In genomic region chr9:44325032-44325767, GRCm38 (mm10) we compare ENCODE assay signal across 8 mouse cellular contexts. TPM values are rescaled to one million over a fixed set of nuclear protein-coding genes. Genes with fewer than 3 reads are reported as not detected.
DNase-seq lines count a peak whose midpoint lies in the region; ATAC-seq lines count a peak whose summit lies in the region.
"Not testable (repeated sequence)": the region's sequence is repeated elsewhere in the genome, so short reads cannot be mapped to it uniquely, and the experiment has no call there.

No protein-coding gene starts in this region.

- DNase-seq in embryonic facial prominence, embryonic 11.5 days (ENCODE audit: low spot score); forebrain, embryonic 14.5 days (ENCODE audit: low spot score); intestine, embryonic 14.5 days (ENCODE audit: low spot score); limb, embryonic 10.5 days (ENCODE audit: low spot score): not testable (repeated sequence)

- not testable (repeated sequence) for H3K4me1 ChIP-seq in embryonic facial prominence, embryonic 11.5 days (ENCODE audit: control insufficient read depth, insufficient read depth, low read length)
- peaks cover 13% of the 10 kb centered on the region for H3K4me1 ChIP-seq in forebrain, embryonic 14.5 days (ENCODE audit: control insufficient read depth, insufficient read depth, low read length)
- peaks cover 20% of the 10 kb centered on the region for H3K4me1 ChIP-seq in heart, embryonic 15.5 days (replicated peaks)
- peaks cover 11% of the 10 kb centered on the region for H3K4me1 ChIP-seq in intestine, embryonic 14.5 days (replicated peaks; ENCODE audit: control insufficient read depth, insufficient read depth, low read length)
- H3K4me1 ChIP-seq in limb, embryonic 10.5 days: peaks cover 22% of the 10 kb centered on the region
- H3K4me1 ChIP-seq in liver, embryonic 15.5 days (replicated peaks): peaks cover 55% of the 10 kb centered on the region
- H3K4me1 ChIP-seq in midbrain, embryonic 13.5 days (replicated peaks): peaks cover 26% of the 10 kb centered on the region
- peaks cover 10% of the 10 kb centered on the region for H3K4me1 ChIP-seq in stomach, embryonic 16.5 days (ENCODE audit: control insufficient read depth, insufficient read depth, low read length)

- not testable (repeated sequence) for H3K4me2 ChIP-seq in embryonic facial prominence, embryonic 11.5 days (ENCODE audit: low read depth, low read length); forebrain, embryonic 14.5 days (ENCODE audit: low read length)
- H3K4me2 ChIP-seq in heart, embryonic 15.5 days: peak overlapping the region; percentile 84
- peak overlapping the region; percentile 68 for H3K4me2 ChIP-seq in intestine, embryonic 14.5 days (ENCODE audit: low read length)
- peak overlapping the region; percentile 91 for H3K4me2 ChIP-seq in liver, embryonic 15.5 days
- H3K4me2 ChIP-seq in midbrain, embryonic 13.5 days (replicated peaks): peak overlapping the region; percentile 93
- H3K4me2 ChIP-seq in stomach, embryonic 16.5 days (ENCODE audit: low read depth, low read length): peak overlapping the region; percentile 79

- H3K27ac ChIP-seq in embryonic facial prominence, embryonic 11.5 days (replicated peaks; ENCODE audit: low read depth, low read length); forebrain, embryonic 14.5 days (ENCODE audit: low read depth, low read length); midbrain, embryonic 13.5 days: not testable (repeated sequence)
- peak overlapping the region; percentile 97 for H3K27ac ChIP-seq in heart, embryonic 15.5 days
- H3K27ac ChIP-seq in intestine, embryonic 14.5 days (ENCODE audit: low read depth): 0 out of 2 replicates have a peak overlapping the region, but pooled peaks have one; percentile 86
- peak overlapping the region; percentile 95 for H3K27ac ChIP-seq in limb, embryonic 10.5 days
- H3K27ac ChIP-seq in liver, embryonic 15.5 days (replicated peaks): peak overlapping the region; percentile 88
- H3K27ac ChIP-seq in stomach, embryonic 16.5 days (ENCODE audit: low read length): peak overlapping the region; percentile 97

- not testable (repeated sequence) for H3K36me3 ChIP-seq in embryonic facial prominence, embryonic 11.5 days (replicated peaks; ENCODE audit: control insufficient read depth, insufficient read depth, low read depth, low read length); forebrain, embryonic 14.5 days (ENCODE audit: control insufficient read depth, insufficient read depth, low read length)
- H3K36me3 ChIP-seq in heart, embryonic 15.5 days: peaks cover 20% of the 10 kb centered on the region
- H3K36me3 ChIP-seq in intestine, embryonic 14.5 days (ENCODE audit: control insufficient read depth, insufficient read depth, low read length): peaks cover 22% of the 10 kb centered on the region
- peaks cover 25% of the 10 kb centered on the region for H3K36me3 ChIP-seq in limb, embryonic 10.5 days
- peaks cover 19% of the 10 kb centered on the region for H3K36me3 ChIP-seq in liver, embryonic 15.5 days (replicated peaks)
- peaks cover 16% of the 10 kb centered on the region for H3K36me3 ChIP-seq in midbrain, embryonic 13.5 days
- H3K36me3 ChIP-seq in stomach, embryonic 16.5 days (ENCODE audit: control insufficient read depth, insufficient read depth, low read length): peaks cover 11% of the 10 kb centered on the region

- peak overlapping the region; percentile 90; the same call in 1 of the 2 replicates for H3K9ac ChIP-seq in embryonic facial prominence, embryonic 11.5 days (replicated peaks; ENCODE audit: low read length)
- H3K9ac ChIP-seq in forebrain, embryonic 14.5 days (ENCODE audit: low read length); intestine, embryonic 14.5 days (ENCODE audit: low read length): not testable (repeated sequence)
- peak overlapping the region; percentile 91 for H3K9ac ChIP-seq in heart, embryonic 15.5 days
- peak overlapping the region; percentile 88; the same call in 1 of the 2 replicates for H3K9ac ChIP-seq in liver, embryonic 15.5 days
- peak overlapping the region; percentile 84; the same call in 1 of the 2 replicates for H3K9ac ChIP-seq in midbrain, embryonic 13.5 days (replicated peaks)
- peak overlapping the region; percentile 93; the same call in 1 of the 2 replicates for H3K9ac ChIP-seq in stomach, embryonic 16.5 days (ENCODE audit: low read length)

- H3K4me3 ChIP-seq in embryonic facial prominence, embryonic 11.5 days (ENCODE audit: low read depth, low read length): peak overlapping the region; percentile 70; the same call in 1 of the 2 replicates
- peak overlapping the region; percentile 62; the same call in 1 of the 2 replicates for H3K4me3 ChIP-seq in forebrain, embryonic 14.5 days (ENCODE audit: low read depth, low read length)
- H3K4me3 ChIP-seq in heart, embryonic 15.5 days; intestine, embryonic 14.5 days (ENCODE audit: low read depth, low read length): not testable (repeated sequence)
- peak overlapping the region; percentile 67; the same call in 1 of the 2 replicates for H3K4me3 ChIP-seq in limb, embryonic 10.5 days
- H3K4me3 ChIP-seq in liver, embryonic 15.5 days (replicated peaks): peak overlapping the region; percentile 81; the same call in 1 of the 2 replicates
- peak overlapping the region; percentile 86 for H3K4me3 ChIP-seq in midbrain, embryonic 13.5 days (replicated peaks)
- peak overlapping the region; percentile 93 for H3K4me3 ChIP-seq in stomach, embryonic 16.5 days (replicated peaks; ENCODE audit: low read length)

- not testable (repeated sequence) for H3K27me3 ChIP-seq in embryonic facial prominence, embryonic 11.5 days (ENCODE audit: control insufficient read depth, insufficient read depth, low read length); forebrain, embryonic 14.5 days (replicated peaks; ENCODE audit: control insufficient read depth, insufficient read depth, low read length); heart, embryonic 15.5 days; intestine, embryonic 14.5 days (replicated peaks; ENCODE audit: control insufficient read depth, insufficient read depth, low read length); limb, embryonic 10.5 days (ENCODE audit: low read depth, poor library complexity, severe bottlenecking); liver, embryonic 15.5 days; midbrain, embryonic 13.5 days; stomach, embryonic 16.5 days (ENCODE audit: control insufficient read depth, insufficient read depth, low read length)

- not testable (repeated sequence) for ATAC-seq in embryonic facial prominence, embryonic 11.5 days (replicated peaks; ENCODE audit: insufficient number of reproducible peaks, low FRiP score, low TSS enrichment, low read depth); forebrain, embryonic 14.5 days; heart, embryonic 15.5 days (replicated peaks; ENCODE audit: insufficient number of reproducible peaks, insufficient read depth, low FRiP score, low read depth); intestine, embryonic 14.5 days (replicated peaks; ENCODE audit: low FRiP score, low TSS enrichment, low read depth); liver, embryonic 15.5 days (ENCODE audit: insufficient read depth); midbrain, embryonic 13.5 days; stomach, embryonic 16.5 days (ENCODE audit: insufficient read depth, low FRiP score)

- 50% methylated on average over 7 of the region's 8 CpGs for WGBS in embryonic facial prominence, embryonic 11.5 days
- 59% methylated on average over 7 of the region's 8 CpGs for WGBS in forebrain, embryonic 14.5 days
- 63% methylated on average over 7 of the region's 8 CpGs for WGBS in heart, embryonic 15.5 days
- WGBS in intestine, embryonic 14.5 days: 67% methylated on average over 7 of the region's 8 CpGs
- 75% methylated on average over 7 of the region's 8 CpGs for WGBS in limb, embryonic 10.5 days
- 46% methylated on average over 7 of the region's 8 CpGs for WGBS in liver, embryonic 15.5 days (ENCODE audit: insufficient replicate concordance)
- WGBS in midbrain, embryonic 13.5 days: 58% methylated on average over 5 of the region's 8 CpGs
- 65% methylated on average over 7 of the region's 8 CpGs for WGBS in stomach, embryonic 16.5 days

- H3K9me3 ChIP-seq in embryonic facial prominence, embryonic 11.5 days (replicated peaks; ENCODE audit: control insufficient read depth, low read length); forebrain, embryonic 14.5 days (replicated peaks; ENCODE audit: control insufficient read depth, low read length); heart, embryonic 15.5 days (replicated peaks); intestine, embryonic 14.5 days (ENCODE audit: control insufficient read depth, low read length); limb, embryonic 10.5 days (replicated peaks); liver, embryonic 15.5 days (replicated peaks); midbrain, embryonic 13.5 days; stomach, embryonic 16.5 days (replicated peaks; ENCODE audit: control insufficient read depth, low read length): not testable (repeated sequence)

RNA-seq across cellular contexts. Expression of gene Dpagt1, which starts 0.6 kb away (rescaled TPM):
- polyA plus RNA-seq in embryonic facial prominence, embryonic 11.5 days (2014; fragmentation: Nextera tagmentation; extraction: Ambion mirVana): 51.3 and 60.6 TPM in 2 replicates
- 38.2 and 39.7 TPM in 2 replicates for polyA plus RNA-seq in forebrain, embryonic 14.5 days (2014; fragmentation: Nextera tagmentation; extraction: Ambion mirVana)
- polyA plus RNA-seq in heart, embryonic 15.5 days (2015; fragmentation: Nextera tagmentation; extraction: Ambion mirVana): 27.8 and 31.0 TPM in 2 replicates
- polyA plus RNA-seq in intestine, embryonic 14.5 days (2014; fragmentation: Nextera tagmentation; extraction: Ambion mirVana): 45.4 and 46.2 TPM in 2 replicates
- 45.3 and 46.9 TPM in 2 replicates for polyA plus RNA-seq in limb, embryonic 10.5 days (2016; fragmentation: Nextera tagmentation; extraction: Ambion mirVana)
- polyA plus RNA-seq in liver, embryonic 15.5 days (2015; fragmentation: Nextera tagmentation; extraction: Ambion mirVana): 17.9 and 18.4 TPM in 2 replicates
- polyA plus RNA-seq in midbrain, embryonic 13.5 days (2015; fragmentation: Nextera tagmentation; extraction: Ambion mirVana): 40.8 TPM in 2 replicates
- polyA plus RNA-seq in stomach, embryonic 16.5 days (2015; fragmentation: Nextera tagmentation; extraction: Ambion mirVana): 32.0 and 40.6 TPM in 2 replicates

RNA-seq across cellular contexts. Expression of gene C2cd2l, which starts 5.1 kb away (rescaled TPM):
- polyA plus RNA-seq in embryonic facial prominence, embryonic 11.5 days (2014; fragmentation: Nextera tagmentation; extraction: Ambion mirVana): 5.8 and 7.5 TPM in 2 replicates
- 16.3 and 22.2 TPM in 2 replicates for polyA plus RNA-seq in forebrain, embryonic 14.5 days (2014; fragmentation: Nextera tagmentation; extraction: Ambion mirVana)
- 6.5 and 7.1 TPM in 2 replicates for polyA plus RNA-seq in heart, embryonic 15.5 days (2015; fragmentation: Nextera tagmentation; extraction: Ambion mirVana)
- polyA plus RNA-seq in intestine, embryonic 14.5 days (2014; fragmentation: Nextera tagmentation; extraction: Ambion mirVana): 5.7 and 5.8 TPM in 2 replicates
- polyA plus RNA-seq in limb, embryonic 10.5 days (2016; fragmentation: Nextera tagmentation; extraction: Ambion mirVana): 6.9 and 9.9 TPM in 2 replicates
- 9.6 and 10.4 TPM in 2 replicates for polyA plus RNA-seq in liver, embryonic 15.5 days (2015; fragmentation: Nextera tagmentation; extraction: Ambion mirVana)
- 23.0 and 27.3 TPM in 2 replicates for polyA plus RNA-seq in midbrain, embryonic 13.5 days (2015; fragmentation: Nextera tagmentation; extraction: Ambion mirVana)
- 6.7 and 8.0 TPM in 2 replicates for polyA plus RNA-seq in stomach, embryonic 16.5 days (2015; fragmentation: Nextera tagmentation; extraction: Ambion mirVana)

RNA-seq across cellular contexts. Expression of gene H2afx, which starts 9.3 kb away (rescaled TPM):
- 412 and 427 TPM in 2 replicates for polyA plus RNA-seq in embryonic facial prominence, embryonic 11.5 days (2014; fragmentation: Nextera tagmentation; extraction: Ambion mirVana)
- polyA plus RNA-seq in forebrain, embryonic 14.5 days (2014; fragmentation: Nextera tagmentation; extraction: Ambion mirVana): 215 and 240 TPM in 2 replicates
- polyA plus RNA-seq in heart, embryonic 15.5 days (2015; fragmentation: Nextera tagmentation; extraction: Ambion mirVana): 167 and 187 TPM in 2 replicates
- polyA plus RNA-seq in intestine, embryonic 14.5 days (2014; fragmentation: Nextera tagmentation; extraction: Ambion mirVana): 302 and 311 TPM in 2 replicates
- 515 and 551 TPM in 2 replicates for polyA plus RNA-seq in limb, embryonic 10.5 days (2016; fragmentation: Nextera tagmentation; extraction: Ambion mirVana)
- polyA plus RNA-seq in liver, embryonic 15.5 days (2015; fragmentation: Nextera tagmentation; extraction: Ambion mirVana): 226 and 228 TPM in 2 replicates
- 193 and 209 TPM in 2 replicates for polyA plus RNA-seq in midbrain, embryonic 13.5 days (2015; fragmentation: Nextera tagmentation; extraction: Ambion mirVana)
- 203 and 218 TPM in 2 replicates for polyA plus RNA-seq in stomach, embryonic 16.5 days (2015; fragmentation: Nextera tagmentation; extraction: Ambion mirVana)

RNA-seq across cellular contexts. Expression of gene Hmbs, which starts 18.8 kb away (rescaled TPM):
- 152 and 161 TPM in 2 replicates for polyA plus RNA-seq in embryonic facial prominence, embryonic 11.5 days (2014; fragmentation: Nextera tagmentation; extraction: Ambion mirVana)
- 68.5 and 74.3 TPM in 2 replicates for polyA plus RNA-seq in forebrain, embryonic 14.5 days (2014; fragmentation: Nextera tagmentation; extraction: Ambion mirVana)
- 89.7 and 105 TPM in 2 replicates for polyA plus RNA-seq in heart, embryonic 15.5 days (2015; fragmentation: Nextera tagmentation; extraction: Ambion mirVana)
- polyA plus RNA-seq in intestine, embryonic 14.5 days (2014; fragmentation: Nextera tagmentation; extraction: Ambion mirVana): 122 and 128 TPM in 2 replicates
- polyA plus RNA-seq in limb, embryonic 10.5 days (2016; fragmentation: Nextera tagmentation; extraction: Ambion mirVana): 174 and 195 TPM in 2 replicates
- 1,466 and 1,543 TPM in 2 replicates for polyA plus RNA-seq in liver, embryonic 15.5 days (2015; fragmentation: Nextera tagmentation; extraction: Ambion mirVana)
- polyA plus RNA-seq in midbrain, embryonic 13.5 days (2015; fragmentation: Nextera tagmentation; extraction: Ambion mirVana): 72.3 and 72.9 TPM in 2 replicates
- 162 and 170 TPM in 2 replicates for polyA plus RNA-seq in stomach, embryonic 16.5 days (2015; fragmentation: Nextera tagmentation; extraction: Ambion mirVana)

RNA-seq across cellular contexts. Expression of gene Hinfp, which starts 19.7 kb away (rescaled TPM):
- polyA plus RNA-seq in embryonic facial prominence, embryonic 11.5 days (2014; fragmentation: Nextera tagmentation; extraction: Ambion mirVana): 17.2 and 19.6 TPM in 2 replicates
- 18.4 and 24.8 TPM in 2 replicates for polyA plus RNA-seq in forebrain, embryonic 14.5 days (2014; fragmentation: Nextera tagmentation; extraction: Ambion mirVana)
- polyA plus RNA-seq in heart, embryonic 15.5 days (2015; fragmentation: Nextera tagmentation; extraction: Ambion mirVana): 15.1 and 16.0 TPM in 2 replicates
- 18.5 and 22.9 TPM in 2 replicates for polyA plus RNA-seq in intestine, embryonic 14.5 days (2014; fragmentation: Nextera tagmentation; extraction: Ambion mirVana)
- 28.2 and 30.4 TPM in 2 replicates for polyA plus RNA-seq in limb, embryonic 10.5 days (2016; fragmentation: Nextera tagmentation; extraction: Ambion mirVana)
- 12.7 and 14.2 TPM in 2 replicates for polyA plus RNA-seq in liver, embryonic 15.5 days (2015; fragmentation: Nextera tagmentation; extraction: Ambion mirVana)
- 37.5 and 38.5 TPM in 2 replicates for polyA plus RNA-seq in midbrain, embryonic 13.5 days (2015; fragmentation: Nextera tagmentation; extraction: Ambion mirVana)
- polyA plus RNA-seq in stomach, embryonic 16.5 days (2015; fragmentation: Nextera tagmentation; extraction: Ambion mirVana): 21.2 and 23.6 TPM in 2 replicates
